Mouse (Mus musculus) kidney, adult 2 months (tissue): ENCODE data around the gene Grk5. TPM values are rescaled to one million over a fixed set of nuclear protein-coding genes. Genes with fewer than 3 reads are reported as not detected.
"Not testable (repeated sequence)": the region's sequence is repeated elsewhere in the genome, so short reads cannot be mapped to it uniquely, and the experiment has no call there.

ENCODE experiments used
- DNase-seq: peaks from one replicate; pipeline ENCODE4 v3.0.0; 2021
- H3K27ac ChIP-seq: fragments of 200-500 bp; 2 replicates; pipeline ENCODE4 v1.5.1; 2012; ENCODE audit warnings: low read depth, low read length, control low read depth, inconsistent platforms; ENCODE audit not compliant: insufficient read depth
- H3K27me3 ChIP-seq: fragments of 200-500 bp; replicated peaks from 2 replicates; pipeline ENCODE4 v1.6.1; 2012; ENCODE audit warnings: mild to moderate bottlenecking, moderate library complexity, low read length, inconsistent platforms; ENCODE audit not compliant: control insufficient read depth, insufficient read depth
- H3K36me3 ChIP-seq: fragments of 200-500 bp; 2 replicates; pipeline ENCODE4 v1.6.1; 2012; ENCODE audit warnings: mild to moderate bottlenecking, moderate library complexity, low read length, inconsistent platforms; ENCODE audit not compliant: control insufficient read depth, insufficient read depth
- H3K4me1 ChIP-seq: fragments of 200-500 bp; 2 replicates; pipeline ENCODE4 v1.6.1; 2011; ENCODE audit warnings: low read length; ENCODE audit not compliant: control insufficient read depth, insufficient read depth
- H3K4me3 ChIP-seq: fragments of 200-500 bp; 2 replicates; pipeline ENCODE4 v1.5.1; 2011; ENCODE audit warnings: mild to moderate bottlenecking, low read depth, low read length, control low read depth; ENCODE audit not compliant: insufficient read depth
- CTCF ChIP-seq: fragments of 200-500 bp; conservative IDR thresholded peaks from 2 replicates; pipeline ENCODE4 v1.5.1; 2011; ENCODE audit warnings: low read depth, mild to moderate bottlenecking, control low read depth, low read length, moderate library complexity, mixed read lengths; ENCODE audit not compliant: insufficient read depth, insufficient read length
- POLR2A ChIP-seq: fragments of 200-500 bp; IDR thresholded peaks from one replicate; pipeline ENCODE4 v1.6.1; 2011; ENCODE audit warnings: low read depth, low read length, control low read depth
- WGBS: fragments of 180-500 bp; shearing (Covaris S2); methylation state at CpG from one replicate; pipeline ENCODE4 v1.1.7; 2018; 5-methylcytosine and 5-hydroxymethylcytosine counted together
- polyA plus RNA-seq: library from polyadenylated mRNA; depleted of rRNA; stranded (reverse); fragments of >200 nt; gene quantifications from 2 replicates; pipeline ENCODE4 v1.2.3, GENCODE M21; 2012; rRNA removed

The Grk5 gene
- polyA plus RNA-seq, result 2.5 and 2.8 TPM in 2 replicates

GRCm38 (mm10) chr19:60889714-60890315 lies at the start of gene Grk5:
TSS of gene Grk5 (plus strand) at chr19:60889749.
- no peak for TF ChIP-seq POLR2A
- peak; percentile 68; the same call in 1 of the 2 replicates for TF ChIP-seq CTCF
- peak; percentile 97 for DNase-seq
- H3K27me3 ChIP-seq, result no peaks in the 10 kb centered on the region
- under 1% methylated on average over 55 of the region's 55 CpGs for WGBS
- peaks cover 3% of the 10 kb centered on the region; the same call in 1 of the 2 replicates for H3K4me1 ChIP-seq
- H3K36me3 ChIP-seq, result no peaks in the 10 kb centered on the region
- H3K4me3 ChIP-seq, result peak within 1 kb of the TSS; percentile 72
- peak within 1 kb of the TSS; percentile 98 for H3K27ac ChIP-seq

GRCm38 (mm10) chr19:60843324-60843723 lies 46.2 kb upstream of the Grk5 start:
- DNase-seq, result no peak
- Histone ChIP-seq H3K27me3 (no peaks in the 10 kb centered on the region), H3K4me3 (no peak overlapping the region), H3K36me3 (peaks cover 2% of the 10 kb centered on the region; the same call in 1 of the 2 replicates), H3K27ac (no peak overlapping the region), H3K4me1 (no peaks in the 10 kb centered on the region)
- TF ChIP-seq CTCF (no peak), POLR2A (no peak)

- H3K27ac ChIP-seq, result no peak overlapping the region
- H3K4me3 ChIP-seq, result no peak overlapping the region
- DNase-seq, result no peak
- no peaks in the 10 kb centered on the region for H3K4me1 ChIP-seq
- peaks cover 2% of the 10 kb centered on the region; the same call in 1 of the 2 replicates for H3K36me3 ChIP-seq
- H3K27me3 ChIP-seq, result no peaks in the 10 kb centered on the region
- TF ChIP-seq POLR2A, result no peak
Observed at GRCm38 (mm10) chr19:60845731-60846130, 43.8 kb upstream of the Grk5 start.

GRCm38 (mm10) chr19:60860868-60861700 lies 28.5 kb upstream of the Grk5 start, which contains the start of gene Sfxn4:
TSS of gene Sfxn4 (minus strand) at chr19:60861479.
- peak; percentile 97 for DNase-seq
- WGBS, result 3% methylated on average over 30 of the region's 30 CpGs
- peaks cover 4% of the 10 kb centered on the region for H3K36me3 ChIP-seq
- no peaks in the 10 kb centered on the region for H3K27me3 ChIP-seq
- H3K4me1 ChIP-seq, result no peaks in the 10 kb centered on the region
- H3K4me3 ChIP-seq, result peak within 1 kb of the TSS; percentile 86
- TF ChIP-seq POLR2A (peak; percentile 64), CTCF (no peak)
- peak within 1 kb of the TSS; percentile 74 for H3K27ac ChIP-seq

- 97% methylated on average over 4 of the region's 4 CpGs for WGBS
- H3K4me1 ChIP-seq, H3K27me3 ChIP-seq, H3K27ac ChIP-seq, H3K4me3 ChIP-seq, DNase-seq: not testable (repeated sequence)
- peaks cover 14% of the 10 kb centered on the region for H3K36me3 ChIP-seq
Observed at GRCm38 (mm10) chr19:60866169-60866568, 23.4 kb upstream of the Grk5 start.

GRCm38 (mm10) chr19:60870489-60870888 lies 19.1 kb upstream of the Grk5 start:
- WGBS, result 71% methylated on average over 1 of the region's 1 CpGs
- Histone ChIP-seq H3K27me3 (no peaks in the 10 kb centered on the region), H3K4me3 (no peak overlapping the region), H3K27ac (no peak overlapping the region), H3K4me1 (peaks cover 9% of the 10 kb centered on the region), H3K36me3 (peaks cover 14% of the 10 kb centered on the region)
- no peak for DNase-seq
- TF ChIP-seq POLR2A, result no peak
- TF ChIP-seq CTCF, result no peak

GRCm38 (mm10) chr19:60871366-60871765 lies 18.2 kb upstream of the Grk5 start:
- no peak for TF ChIP-seq POLR2A
- Histone ChIP-seq H3K4me1 (peaks cover 9% of the 10 kb centered on the region), H3K4me3 (no peak overlapping the region), H3K36me3 (peaks cover 14% of the 10 kb centered on the region), H3K27ac (no peak overlapping the region), H3K27me3 (no peaks in the 10 kb centered on the region)
- WGBS, result 94% methylated on average over 5 of the region's 5 CpGs
- DNase-seq, result no peak
